Mouse (Mus musculus) cortical plate, adult 2 months (tissue): ENCODE data around the gene Sdhaf1.

ENCODE experiments used
- CTCF ChIP-seq: fragments of 200-500 bp; IDR thresholded peaks from 2 replicates; pipeline ENCODE4 v1.5.1; 2011; ENCODE audit warnings: mild to moderate bottlenecking, control low read depth, low read length; ENCODE audit not compliant: insufficient read depth; ENCODE audit errors: extremely low read depth
- POLR2A ChIP-seq: fragments of 200-500 bp; IDR thresholded peaks from 2 replicates; pipeline ENCODE4 v1.6.1; 2011; ENCODE audit warnings: mild to moderate bottlenecking, low read length, control low read depth; ENCODE audit not compliant: insufficient read depth; ENCODE audit errors: extremely low read depth

GRCm38 (mm10) chr7:30274383-30274782, 49.3 kb downstream of the Sdhaf1 start:
- TF ChIP-seq CTCF (no peak), POLR2A (no peak)
